23 mouse cellular contexts compared by ENCODE assay signal in the genomic region with DNA sequence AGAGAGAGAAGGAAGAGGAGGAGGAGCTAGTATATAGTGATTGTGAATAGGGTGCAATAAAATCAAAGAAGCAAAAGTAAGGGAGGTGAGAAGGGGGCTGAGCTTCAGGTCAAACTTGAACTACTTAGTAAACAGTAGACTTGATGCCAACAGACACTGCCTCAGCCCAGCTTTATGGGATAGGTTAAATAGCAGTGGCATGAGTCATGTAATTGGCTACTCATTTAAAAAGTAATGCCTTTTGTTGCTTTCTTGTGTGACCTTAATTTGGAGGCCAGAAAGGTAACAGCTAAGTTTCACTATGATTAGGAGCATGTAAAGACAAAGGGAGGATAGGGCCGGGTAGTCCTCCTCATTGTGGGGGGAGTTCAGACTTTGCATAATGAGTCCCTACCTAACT. TPM values are rescaled to one million over a fixed set of nuclear protein-coding genes. Genes with fewer than 3 reads are reported as not detected.
DNase-seq lines count a peak whose midpoint lies in the region; ATAC-seq and TF ChIP-seq lines count a peak whose summit lies in the region.
"Had no signal": no experiment of that assay in that cellular context is flagged by ENCODE, and none has a peak within 500 bp of the region (broad histone marks: within the 10 kb centered on the region; RNA-seq: fewer than 3 reads in every experiment).

No protein-coding gene starts in this region.

- peak; percentile 55 for ATAC-seq in intestine, embryonic 16.5 days
- ATAC-seq: CD4-positive, CD25-positive, alpha-beta regulatory T cell, adult 4 months; forebrain, embryonic 13.5 days; forebrain, embryonic 15.5 days; forebrain, postnatal 0 days; Patski had no signal

- no peak overlapping the region for H3K9ac ChIP-seq in CH12.LX (ENCODE audit: insufficient read depth, low read depth)
- no peak overlapping the region for H3K9ac ChIP-seq in intestine, embryonic 16.5 days (ENCODE audit: low read depth, low read length)
- H3K9ac ChIP-seq: embryonic facial prominence, embryonic 12.5 days; forebrain, embryonic 13.5 days; forebrain, embryonic 15.5 days; forebrain, postnatal 0 days had no signal

- DNase-seq in A20 (ENCODE audit: low read depth, low spot score) = peak; percentile 26
- peak; percentile 39 for DNase-seq in CH12.LX (ENCODE audit: extremely low read depth)
- peak; percentile 30 for DNase-seq in R1 (ENCODE audit: low read depth, low spot score)
- no peak for DNase-seq in right cerebral cortex, postnatal 36 days (ENCODE audit: low spot score in 2 of 2)
- no peak for DNase-seq in thymus, postnatal 10 days (ENCODE audit: low spot score in 2 of 2)
- DNase-seq in neural tube, embryonic 10.5 days (ENCODE audit: extremely low spot score, low spot score) = no peak
- DNase-seq: adrenal gland, adult 8-10 months; adrenal gland, postnatal 14 days; adrenal gland, postnatal 36 days; B cell, adult 2 months; cerebellum, adult 11-12 months; cerebellum, adult 2 months; cerebellum, adult 9-10 months; cerebellum, postnatal 10 days; cerebellum, postnatal 25 days; forebrain, postnatal 0 days had no signal

- H3K9me3 ChIP-seq in CH12.LX (replicated peaks; ENCODE audit: low read length) = peaks cover 21% of the 10 kb centered on the region
- no peaks in the 10 kb centered on the region for H3K9me3 ChIP-seq in intestine, embryonic 16.5 days (ENCODE audit: control insufficient read depth, low read length)
- H3K9me3 ChIP-seq: embryonic facial prominence, embryonic 10.5 days; embryonic facial prominence, embryonic 12.5 days; forebrain, embryonic 13.5 days; forebrain, embryonic 15.5 days had no signal

- dilution Hi-C loops in CH12.LX (cut with MboI; ENCODE audit: extremely low pct_ligation_motif_present, extremely low pct_unique_long_range_greater_than_20kb, low sequenced_read_pairs) = no loop called here

- no peak for TF ChIP-seq CTCF in CH12.LX (conservative IDR thresholded peaks at IDR 0.05 in 1 of 2, IDR thresholded peaks at IDR 0.05 in 1 of 2; ENCODE audit: low read depth in 2 of 2, low read length in 2 of 2)

- TF ChIP-seq POLR2A in CH12.LX (IDR thresholded peaks at IDR 0.05; ENCODE audit: low read depth, low read length) = no peak

- 74% methylated on average over 1 of the region's 1 CpGs for WGBS in intestine, embryonic 16.5 days

- H3K4me1 ChIP-seq in CH12.LX (ENCODE audit: control insufficient read depth in 1 of 2, insufficient read depth in 2 of 2) = peaks cover 7 to 28% of the 10 kb centered on the region in 2 experiments
- no peaks in the 10 kb centered on the region for H3K4me1 ChIP-seq in intestine, embryonic 16.5 days (ENCODE audit: control insufficient read depth, insufficient read depth, low read length)
- H3K4me1 ChIP-seq: embryonic facial prominence, embryonic 10.5 days; embryonic facial prominence, embryonic 12.5 days; forebrain, embryonic 13.5 days; forebrain, embryonic 15.5 days had no signal

- peaks cover 47 to 90% of the 10 kb centered on the region in 2 experiments for H3K36me3 ChIP-seq in CH12.LX (replicated peaks in 1 of 2; ENCODE audit: control insufficient read depth in 1 of 2, insufficient read depth in 1 of 2, low read length in 1 of 2)
- H3K36me3 ChIP-seq in intestine, embryonic 16.5 days (ENCODE audit: control insufficient read depth, insufficient read depth, low read length) = no peaks in the 10 kb centered on the region
- H3K36me3 ChIP-seq: embryonic facial prominence, embryonic 10.5 days; embryonic facial prominence, embryonic 12.5 days; forebrain, embryonic 15.5 days had no signal

- H3K27ac ChIP-seq in CH12.LX (ENCODE audit: insufficient read depth, low read depth) = no peak overlapping the region
- H3K27ac ChIP-seq in intestine, embryonic 16.5 days (ENCODE audit: low read length) = no peak overlapping the region
- H3K27ac ChIP-seq: embryonic facial prominence, embryonic 10.5 days; embryonic facial prominence, embryonic 12.5 days; forebrain, embryonic 13.5 days; forebrain, embryonic 15.5 days had no signal

- H3K4me3 ChIP-seq in CH12.LX (replicated peaks in 1 of 3; ENCODE audit: low read depth in 2 of 3, low read length in 2 of 3, poor library complexity in 1 of 3) = no peak overlapping the region
- H3K4me3 ChIP-seq in intestine, embryonic 16.5 days (ENCODE audit: low read length) = no peak overlapping the region
- H3K4me3 ChIP-seq: embryonic facial prominence, embryonic 10.5 days; embryonic facial prominence, embryonic 12.5 days; forebrain, embryonic 13.5 days; forebrain, embryonic 15.5 days had no signal

- TF ChIP-seq EP300 in CH12.LX (IDR thresholded peaks at IDR 0.05; ENCODE audit: low read length) = peak; percentile 66

- no peaks in the 10 kb centered on the region for H3K79me2 ChIP-seq in CH12.LX (replicated peaks; ENCODE audit: control insufficient read depth, extremely low read depth, insufficient read depth, poor library complexity, severe bottlenecking)

- no peaks in the 10 kb centered on the region for H3K27me3 ChIP-seq in CH12.LX (replicated peaks)
- H3K27me3 ChIP-seq in intestine, embryonic 16.5 days (replicated peaks; ENCODE audit: control insufficient read depth, insufficient read depth, low read length) = no peaks in the 10 kb centered on the region
- H3K27me3 ChIP-seq: embryonic facial prominence, embryonic 12.5 days; forebrain, embryonic 13.5 days; forebrain, embryonic 15.5 days; Patski had no signal

- H3K4me2 ChIP-seq in CH12.LX (ENCODE audit: insufficient read depth, low read depth, poor library complexity, severe bottlenecking) = no peak overlapping the region
- H3K4me2 ChIP-seq in intestine, embryonic 16.5 days (ENCODE audit: low read depth, low read length) = no peak overlapping the region
- H3K4me2 ChIP-seq: embryonic facial prominence, embryonic 12.5 days; forebrain, embryonic 13.5 days; forebrain, embryonic 15.5 days had no signal

- in situ Hi-C loops in CH12.LX (cut with MboI; ENCODE audit: low pct_ligation_motif_present, low pct_unique_long_range_greater_than_20kb, low sequenced_read_pairs) = no loop called here

- TF ChIP-seq RAD21 in CH12.LX (IDR thresholded peaks at IDR 0.05; ENCODE audit: low read depth, low read length) = no peak

TF ChIP-seq in CH12.LX, 34 proteins besides CTCF, POLR2A, EP300 and RAD21:
- TF ChIP-seq IRF4 (IDR thresholded peaks at IDR 0.05; ENCODE audit: low read depth, low read length) (peak; percentile 90), JUND (conservative IDR thresholded peaks at IDR 0.05; ENCODE audit: low read depth, low read length) (peak; percentile 78), RCOR1 (conservative IDR thresholded peaks at IDR 0.05; ENCODE audit: low read depth, low read length) (0 out of 2 replicates have a peak, but pooled peaks have one; percentile 28), ETS1 (conservative IDR thresholded peaks at IDR 0.05; ENCODE audit: low read depth, low read length) (peak; percentile 38; the same call in 1 of the 2 replicates), NELFE (IDR thresholded peaks at IDR 0.05; ENCODE audit: low read depth, low read length) (no peak), JUN (IDR thresholded peaks at IDR 0.05; ENCODE audit: insufficient read depth, low read depth, low read length) (peak; percentile 56), BHLHE40 (IDR thresholded peaks at IDR 0.05; ENCODE audit: low read depth, low read length) (0 out of 2 replicates have a peak, but pooled peaks have one; percentile 33), MAX (IDR thresholded peaks at IDR 0.05; ENCODE audit: low read length) (no peak), ZNF384 (IDR thresholded peaks at IDR 0.05; ENCODE audit: low read depth, low read length) (peak; percentile 56; the same call in 1 of the 2 replicates), PAX5 (IDR thresholded peaks at IDR 0.05; ENCODE audit: low read length) (no peak), SIN3A (IDR thresholded peaks at IDR 0.05; ENCODE audit: low read length) (no peak), ZC3H11A (IDR thresholded peaks at IDR 0.05; ENCODE audit: low read depth, low read length) (no peak), MEF2A (IDR thresholded peaks at IDR 0.05; ENCODE audit: borderline replicate concordance, low read depth, low read length) (peak; percentile 75; the same call in 1 of the 2 replicates)

RNA-seq across cellular contexts. Expression of a gene that starts 13.3 kb away (rescaled TPM):
- total RNA-seq in CH12.LX (2012; rRNA removed) (31.2 and 42.4 TPM in 2 replicates), CH12.LX (2014; rRNA removed) (106 and 119 TPM in 2 replicates)
- polyA plus RNA-seq in CH12.LX (2012; ENCODE audit: insufficient read length, low read depth) = 77.6 and 88.1 TPM in 2 replicates
- polyA plus RNA-seq in intestine, embryonic 16.5 days (2015; fragmentation: Nextera tagmentation; extraction: Ambion mirVana) = 4.6 and 5.0 TPM in 2 replicates
- total RNA-seq: forebrain, postnatal 0 days had no signal
- polyA plus RNA-seq: forebrain, postnatal 0 days had no signal

Comparison
In these comparisons a context has a peak if more than half of its experiments do, and no peak if none do; other contexts are left out.
1. DNase-seq: peak in A20 (single experiment), CH12.LX (single experiment) and R1 (single experiment); none in right cerebral cortex, postnatal 36 days (0 of 2), thymus, postnatal 10 days (0 of 2) and neural tube, embryonic 10.5 days (single experiment).
2. RNA of a gene that starts 13.3 kb away (polyA plus RNA-seq): 77.6 to 88.1 TPM in CH12.LX; 4.6 to 5.0 TPM in intestine, embryonic 16.5 days; every median in the first group is over 10 times any median in the second.